Mouse (Mus musculus): ENCODE measurements at regions not wholly inside any gene's neighbourhood (a gene's known extent, or its start where the extent isn't known, plus 50 kb on each side); places are given as distances from the start of the nearest gene placed in this dataset.
"Not testable (repeated sequence)": the region's sequence is repeated elsewhere in the genome, so short reads cannot be mapped to it uniquely, and the experiment has no call there.

GRCm38 (mm10) chr3:22551516-22551915 is 475.1 kb downstream of the Tbl1xr1 start:
- no peaks in the 10 kb centered on the region for H3K36me3 ChIP-seq (ENCODE audit: control insufficient read depth, insufficient read depth, low read length)
- no peak overlapping the region for H3K27ac ChIP-seq (replicated peaks; ENCODE audit: low read depth, low read length)
- DNase-seq (peak; percentile 27), ATAC-seq (ENCODE audit: low FRiP score, low TSS enrichment) (no peak)
- no peaks in the 10 kb centered on the region for H3K9me3 ChIP-seq (ENCODE audit: control insufficient read depth, low read length)
- WGBS, result 71% methylated on average over 5 of the region's 5 CpGs
- no peaks in the 10 kb centered on the region for H3K27me3 ChIP-seq (ENCODE audit: control insufficient read depth, insufficient read depth, low read length)
- no peak overlapping the region for H3K4me3 ChIP-seq (replicated peaks; ENCODE audit: low read depth, low read length)
- H3K4me1 ChIP-seq (ENCODE audit: control insufficient read depth, insufficient read depth, low read length), result no peaks in the 10 kb centered on the region
- no peak overlapping the region for H3K4me2 ChIP-seq (ENCODE audit: low read length)
- no peak overlapping the region for H3K9ac ChIP-seq (replicated peaks; ENCODE audit: low read length)

- 53% methylated on average over 6 of the region's 6 CpGs for WGBS
- DNase-seq (no peak), ATAC-seq (ENCODE audit: low FRiP score, low TSS enrichment) (no peak)
- H3K27ac ChIP-seq (replicated peaks; ENCODE audit: low read depth, low read length), result no peak overlapping the region
- H3K36me3 ChIP-seq (ENCODE audit: control insufficient read depth, insufficient read depth, low read length), result no peaks in the 10 kb centered on the region
- H3K9ac ChIP-seq (replicated peaks; ENCODE audit: low read length), result no peak overlapping the region
- H3K9me3 ChIP-seq (ENCODE audit: control insufficient read depth, low read length), result peaks cover 4% of the 10 kb centered on the region; the same call in 1 of the 2 replicates
- H3K4me2 ChIP-seq (ENCODE audit: low read length), result no peak overlapping the region
- H3K27me3 ChIP-seq (ENCODE audit: control insufficient read depth, insufficient read depth, low read length), result no peaks in the 10 kb centered on the region
- no peak overlapping the region for H3K4me3 ChIP-seq (replicated peaks; ENCODE audit: low read depth, low read length)
- H3K4me1 ChIP-seq (ENCODE audit: control insufficient read depth, insufficient read depth, low read length), result no peaks in the 10 kb centered on the region
These were observed 483.1 kb downstream of the Tbl1xr1 start for GRCm38 (mm10) chr3:22559556-22559955.

- not testable (repeated sequence) for H3K36me3 ChIP-seq (ENCODE audit: control insufficient read depth, insufficient read depth, low read length); H3K4me1 ChIP-seq (ENCODE audit: control insufficient read depth, insufficient read depth, low read length); H3K9ac ChIP-seq (replicated peaks; ENCODE audit: low read length); ATAC-seq (ENCODE audit: low FRiP score, low TSS enrichment); DNase-seq; H3K9me3 ChIP-seq (ENCODE audit: control insufficient read depth, low read length); H3K4me3 ChIP-seq (replicated peaks; ENCODE audit: low read depth, low read length); H3K27ac ChIP-seq (replicated peaks; ENCODE audit: low read depth, low read length); H3K27me3 ChIP-seq (ENCODE audit: control insufficient read depth, insufficient read depth, low read length); H3K4me2 ChIP-seq (ENCODE audit: low read length)
- WGBS, result 88% methylated on average over 4 of the region's 4 CpGs
These were observed 484.2 kb downstream of the Tbl1xr1 start for GRCm38 (mm10) chr3:22560476-22561170.

All from midbrain, embryonic 14.5 days (tissue).